Mouse (Mus musculus): Measurements from ENCODE around the gene Rnf24.
A peak's percentile ranks its signal among the peaks of the same experiment; 100 is the strongest.

Rnf24 gene

GRCm38 (mm10) chr2:131262680-131263670 lies 89.7 kb downstream of the Rnf24 start:
- peak in 1 of 2 experiments; percentile 59 for DNase-seq

- DNase-seq = peak; percentile 98
Measured at GRCm38 (mm10) chr2:131262213-131262672, 90.4 kb downstream of the Rnf24 start, which contains the start of gene Pank2. Gene Pank2 (plus strand): TSS chr2:131262495.

GRCm38 (mm10) chr2:131261481-131262212 lies 91.0 kb downstream of the Rnf24 start:
- no peak for DNase-seq

GRCm38 (mm10) chr2:131260544-131261307 lies 92.0 kb downstream of the Rnf24 start:
- no peak for DNase-seq

- no peak for DNase-seq
Measured at GRCm38 (mm10) chr2:131258693-131259092, 94.0 kb downstream of the Rnf24 start.

GRCm38 (mm10) chr2:131255738-131256137 lies 97.0 kb downstream of the Rnf24 start:
- no peak for DNase-seq

GRCm38 (mm10) chr2:131254329-131254713 lies 98.4 kb downstream of the Rnf24 start:
- DNase-seq = no peak

- peak in 1 of 2 experiments; percentile 22 for DNase-seq
Measured at GRCm38 (mm10) chr2:131253681-131254328, 98.9 kb downstream of the Rnf24 start.
